ENCODE assay signal across 27 mouse cellular contexts in the genomic region with DNA sequence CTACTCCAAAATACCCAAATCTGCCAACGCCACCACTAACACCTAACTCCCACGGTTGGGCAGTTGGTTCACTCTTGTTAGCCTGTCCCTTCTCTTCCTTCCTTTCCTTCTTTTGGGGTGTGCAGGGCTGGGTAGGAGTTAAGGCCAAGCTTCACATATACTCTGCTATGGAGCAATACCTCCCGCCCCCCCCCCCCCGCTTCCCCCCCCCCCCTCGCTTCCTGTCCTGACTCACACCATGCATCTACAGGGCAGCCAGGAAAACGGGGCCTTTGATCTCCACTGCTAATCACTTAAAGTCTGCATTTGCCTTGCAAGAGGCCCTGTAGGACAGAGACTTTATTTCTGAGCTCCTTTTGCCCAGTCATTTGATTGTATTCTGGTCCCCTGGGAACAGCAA. TPM values are rescaled to one million over a fixed set of nuclear protein-coding genes. Genes with fewer than 3 reads are reported as not detected.
A peak's percentile ranks its signal among the peaks of the same experiment; 100 is the strongest.
DNase-seq lines count a peak whose midpoint lies in the region; ATAC-seq lines count a peak whose summit lies in the region.
"Had no signal": no experiment of that assay in that cellular context is flagged by ENCODE, and none has a peak within 500 bp of the region (broad histone marks: within the 10 kb centered on the region; RNA-seq: fewer than 3 reads in every experiment).

No protein-coding gene starts in this region.

- DNase-seq in adrenal gland, adult 2 months: peak; percentile 31
- DNase-seq in adrenal gland, adult (ENCODE audit: inconsistent age in 2 of 2, low spot score in 1 of 2): no peak
- no peak for DNase-seq in kidney, postnatal 14 days
- peak; percentile 55 for DNase-seq in 3T3-L1 (ENCODE audit: low read depth, low spot score)
- no peak for DNase-seq in thymus, adult 18-20 months
- no peak for DNase-seq in embryo, embryonic 10 days (ENCODE audit: low spot score)
- DNase-seq: cerebellum, adult 9-11 months; gastrocnemius, postnatal 36 days; kidney, adult 18-20 months; kidney, postnatal 36 days; layer of hippocampus, adult 9-11 months; lung, postnatal 10 days; right cerebral cortex, postnatal 25 days had no signal

- H3K27ac ChIP-seq in kidney, embryonic 16.5 days (ENCODE audit: low read length): no peak overlapping the region
- H3K27ac ChIP-seq: embryonic facial prominence, embryonic 13.5 days; forebrain, embryonic 15.5 days; hindbrain, embryonic 10.5 days; left cerebral cortex, adult 2 months; limb, embryonic 10.5 days had no signal

- no peaks in the 10 kb centered on the region for H3K9me3 ChIP-seq in kidney, embryonic 16.5 days (ENCODE audit: low read length)
- H3K9me3 ChIP-seq: embryonic facial prominence, embryonic 13.5 days; forebrain, embryonic 15.5 days; hindbrain, embryonic 10.5 days; limb, embryonic 10.5 days had no signal

- H3K36me3 ChIP-seq in kidney, embryonic 16.5 days (ENCODE audit: insufficient read depth, low read length): peaks cover 4% of the 10 kb centered on the region; the same call in 1 of the 2 replicates
- H3K36me3 ChIP-seq: limb, embryonic 10.5 days had no signal

- no peak overlapping the region for H3K4me2 ChIP-seq in kidney, embryonic 16.5 days (replicated peaks; ENCODE audit: low read depth, low read length)
- H3K4me2 ChIP-seq: embryonic facial prominence, embryonic 13.5 days; forebrain, embryonic 15.5 days; liver, embryonic 11.5 days had no signal

- WGBS in kidney, embryonic 16.5 days: 31% methylated on average over 3 of the region's 6 CpGs

- H3K4me3 ChIP-seq in kidney, embryonic 16.5 days (ENCODE audit: low read length): no peak overlapping the region
- H3K4me3 ChIP-seq: embryonic facial prominence, embryonic 13.5 days; forebrain, embryonic 15.5 days; hindbrain, embryonic 10.5 days; left cerebral cortex, adult 2 months; limb, embryonic 10.5 days had no signal

- H3K27me3 ChIP-seq in kidney, embryonic 16.5 days (ENCODE audit: insufficient read depth, low read length): no peaks in the 10 kb centered on the region
- H3K27me3 ChIP-seq: embryonic facial prominence, embryonic 13.5 days; forebrain, embryonic 15.5 days had no signal

- H3K9ac ChIP-seq in kidney, embryonic 16.5 days (replicated peaks; ENCODE audit: low read length): no peak overlapping the region
- H3K9ac ChIP-seq: embryonic facial prominence, embryonic 13.5 days; forebrain, embryonic 15.5 days had no signal

- no peaks in the 10 kb centered on the region for H3K4me1 ChIP-seq in kidney, embryonic 16.5 days (ENCODE audit: insufficient read depth, low read length)
- H3K4me1 ChIP-seq: embryonic facial prominence, embryonic 13.5 days; forebrain, embryonic 15.5 days; hindbrain, embryonic 10.5 days had no signal

- 0 out of 2 replicates have a peak, but pooled peaks have one; percentile 42 for ATAC-seq in kidney, embryonic 16.5 days (ENCODE audit: low FRiP score, low TSS enrichment)
- peak; percentile 77 for ATAC-seq in granulocyte monocyte progenitor cell, adult 5-6 weeks (replicated peaks; ENCODE audit: poor library complexity, severe bottlenecking)
- ATAC-seq: forebrain, embryonic 15.5 days had no signal

RNA-seq across cellular contexts. Expression of a gene that starts 9.2 kb away (rescaled TPM):
- 10 to 100 TPM; 71.8 to 82.5 TPM for total RNA-seq in adrenal gland, adult 2 months (2021)
- 5.7 and 5.9 TPM in 2 replicates for polyA plus RNA-seq in adrenal gland, adult 2 months (2012; rRNA removed)
- 103 and 109 TPM in 2 replicates for polyA plus RNA-seq in kidney, embryonic 16.5 days (2015; fragmentation: Nextera tagmentation; extraction: Ambion mirVana)
- total RNA-seq in granulocyte monocyte progenitor cell, adult 5-6 weeks (2014; fragmentation: Nextera tagmentation): 54.7 and 56.1 TPM in 2 replicates
- 76.1 and 83.4 TPM in 2 replicates for total RNA-seq in granulocyte monocyte progenitor cell, adult 5-6 weeks (2017)

RNA-seq across cellular contexts. Expression of a gene that starts 47.7 kb away (rescaled TPM):
- total RNA-seq in adrenal gland, adult 2 months (2021): 1 to 10 TPM in 1 of 2 experiments, not detected in 1; 1.2 TPM
- 8.3 TPM in 1 of 2 replicates, not detected in the other for polyA plus RNA-seq in adrenal gland, adult 2 months (2012; rRNA removed)
- not detected in 2 replicates for polyA plus RNA-seq in kidney, embryonic 16.5 days (2015; fragmentation: Nextera tagmentation; extraction: Ambion mirVana)
- not detected in 2 replicates for total RNA-seq in granulocyte monocyte progenitor cell, adult 5-6 weeks (2014; fragmentation: Nextera tagmentation)
- total RNA-seq in granulocyte monocyte progenitor cell, adult 5-6 weeks (2017): not detected in 2 replicates
- total RNA-seq: gastrocnemius, postnatal 36 days; left cerebral cortex, adult 2 months; megakaryocyte-erythroid progenitor cell, adult 5-6 weeks; MEL; midbrain, postnatal 0 days had no signal
- polyA plus RNA-seq: brain, embryonic 14.5 days; embryonic facial prominence, embryonic 13.5 days; forebrain, embryonic 15.5 days; hindbrain, embryonic 10.5 days; limb, embryonic 10.5 days; liver, embryonic 11.5 days; midbrain, postnatal 0 days; spleen, adult 2 months; stomach, embryonic 16.5 days had no signal

RNA-seq across cellular contexts. Expression of a gene that starts 53.7 kb away (rescaled TPM):
- 10 to 100 TPM; 46.0 to 62.3 TPM for total RNA-seq in adrenal gland, adult 2 months (2021)
- 4.9 and 5.2 TPM in 2 replicates for polyA plus RNA-seq in adrenal gland, adult 2 months (2012; rRNA removed)
- polyA plus RNA-seq in kidney, embryonic 16.5 days (2015; fragmentation: Nextera tagmentation; extraction: Ambion mirVana): 67.2 and 71.4 TPM in 2 replicates
- total RNA-seq in granulocyte monocyte progenitor cell, adult 5-6 weeks (2014; fragmentation: Nextera tagmentation): 34.2 and 43.8 TPM in 2 replicates
- 40.3 and 50.7 TPM in 2 replicates for total RNA-seq in granulocyte monocyte progenitor cell, adult 5-6 weeks (2017)

RNA-seq across cellular contexts. Expression of a gene that starts 53.7 kb away (rescaled TPM):
- 1,000 to 10,000 TPM in 1 of 2 experiments, 100 to 1,000 TPM in 1; 692 to 1,124 TPM for total RNA-seq in adrenal gland, adult 2 months (2021)
- polyA plus RNA-seq in adrenal gland, adult 2 months (2012; rRNA removed): 22.2 and 28.6 TPM in 2 replicates
- polyA plus RNA-seq in kidney, embryonic 16.5 days (2015; fragmentation: Nextera tagmentation; extraction: Ambion mirVana): 901 and 990 TPM in 2 replicates
- total RNA-seq in granulocyte monocyte progenitor cell, adult 5-6 weeks (2014; fragmentation: Nextera tagmentation): 3,342 and 3,430 TPM in 2 replicates
- total RNA-seq in granulocyte monocyte progenitor cell, adult 5-6 weeks (2017): 1,568 and 2,000 TPM in 2 replicates

Comparison
In these comparisons a context has a peak if more than half of its experiments do, and no peak if none do; other contexts are left out.
1. DNase-seq: peak in adrenal gland, adult 2 months (single experiment) and 3T3-L1 (single experiment); none in adrenal gland, adult (0 of 2), kidney, postnatal 14 days (single experiment), thymus, adult 18-20 months (0 of 2) and embryo, embryonic 10 days (single experiment).